Mouse (Mus musculus) midbrain, embryonic 11.5 days (tissue): ENCODE measurements around the gene Gm8165. TPM values are rescaled to one million over a fixed set of nuclear protein-coding genes. Genes with fewer than 3 reads are reported as not detected.
"Not testable (repeated sequence)": the region's sequence is repeated elsewhere in the genome, so short reads cannot be mapped to it uniquely, and the experiment has no call there.

Source experiments
- ATAC-seq: fragments of 200-750 bp; cut with Nextera tagmentation; 2 replicates; pipeline ENCODE4 v1.8.0; 2017; ENCODE audit warnings: moderate TSS enrichment, moderate library complexity; ENCODE audit not compliant: low FRiP score
- DNase-seq: peaks from one replicate; pipeline ENCODE4 v3.0.0; 2015; ENCODE audit warnings: low spot score; ENCODE audit errors: missing footprints
- H3K27ac ChIP-seq: fragments of 300-500 bp; sonication (generic); 2 replicates; pipeline ENCODE4 v1.5.1; 2014; ENCODE audit warnings: low read depth, low read length
- H3K27me3 ChIP-seq: fragments of 300-500 bp; sonication (generic); 2 replicates; pipeline ENCODE4 v1.6.1; 2014; ENCODE audit warnings: mild to moderate bottlenecking, low read length, moderate library complexity, mixed read lengths; ENCODE audit not compliant: control insufficient read depth, insufficient read depth
- H3K36me3 ChIP-seq: fragments of 300-500 bp; sonication (generic); 2 replicates; pipeline ENCODE4 v1.6.1; 2014; ENCODE audit warnings: mild to moderate bottlenecking, low read length, moderate library complexity, mixed read lengths; ENCODE audit not compliant: control insufficient read depth, insufficient read depth
- H3K4me1 ChIP-seq: fragments of 300-500 bp; sonication (generic); 2 replicates; pipeline ENCODE4 v1.6.1; 2014; ENCODE audit warnings: low read length; ENCODE audit not compliant: control insufficient read depth, insufficient read depth
- H3K4me2 ChIP-seq: fragments of 300-500 bp; sonication (generic); 2 replicates; pipeline ENCODE4 v1.6.1; 2014; ENCODE audit warnings: mild to moderate bottlenecking, moderate library complexity
- H3K4me3 ChIP-seq: fragments of 300-500 bp; sonication (generic); 2 replicates; pipeline ENCODE4 v1.5.1; 2014; ENCODE audit warnings: low read depth, low read length
- H3K9ac ChIP-seq: fragments of 300-500 bp; sonication (generic); 2 replicates; pipeline ENCODE4 v1.6.1; 2014; ENCODE audit warnings: low read length
- H3K9me3 ChIP-seq: fragments of 300-500 bp; sonication (generic); 2 replicates; pipeline ENCODE4 v1.6.1; 2016; ENCODE audit warnings: low read length; ENCODE audit not compliant: control insufficient read depth
- WGBS: fragments of 180-500 bp; shearing (Covaris S2); extraction: QIAGEN DNeasy Blood & Tissue Kit; methylation state at CpG from one replicate; pipeline ENCODE4 v1.1.7; 2014; 5-methylcytosine and 5-hydroxymethylcytosine counted together
- polyA plus RNA-seq: library from polyadenylated mRNA; unstranded; fragments of >200 nt; fragmentation: Nextera tagmentation; extraction: Ambion mirVana; gene quantifications from 2 replicates; pipeline ENCODE4 v1.2.1, GENCODE M21; 2014

Gene Gm8165
- not detected in 2 replicates for polyA plus RNA-seq

DNA sequence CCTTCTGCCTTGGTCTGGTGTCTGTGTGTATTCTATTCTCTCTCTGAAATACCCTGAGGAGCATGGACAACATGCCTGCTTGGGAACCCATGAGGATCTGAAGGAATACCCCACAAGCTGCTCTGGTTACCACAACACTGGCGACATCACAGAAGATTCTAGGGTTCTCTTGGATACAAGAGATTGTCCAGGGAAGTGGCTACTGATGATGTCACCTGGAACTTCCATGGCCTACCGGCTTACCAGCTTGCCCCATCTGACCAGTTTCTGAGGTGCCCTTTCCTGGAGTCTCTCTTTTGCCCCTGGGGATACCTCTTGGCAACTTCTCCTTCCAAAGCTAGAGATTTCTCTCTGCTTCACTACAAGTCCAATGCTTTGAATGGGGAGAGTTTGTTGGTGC, at the start of gene Gm8165:
TSS of gene Gm8165 (minus strand) at position 101 of the 400 bp plus-strand sequence.
- not testable (repeated sequence) for H3K9ac ChIP-seq, H3K27ac ChIP-seq, DNase-seq, H3K9me3 ChIP-seq, H3K36me3 ChIP-seq, ATAC-seq, H3K4me3 ChIP-seq, H3K4me1 ChIP-seq, H3K4me2 ChIP-seq, H3K27me3 ChIP-seq
- 83% methylated on average over 1 of the region's 2 CpGs for WGBS

DNA sequence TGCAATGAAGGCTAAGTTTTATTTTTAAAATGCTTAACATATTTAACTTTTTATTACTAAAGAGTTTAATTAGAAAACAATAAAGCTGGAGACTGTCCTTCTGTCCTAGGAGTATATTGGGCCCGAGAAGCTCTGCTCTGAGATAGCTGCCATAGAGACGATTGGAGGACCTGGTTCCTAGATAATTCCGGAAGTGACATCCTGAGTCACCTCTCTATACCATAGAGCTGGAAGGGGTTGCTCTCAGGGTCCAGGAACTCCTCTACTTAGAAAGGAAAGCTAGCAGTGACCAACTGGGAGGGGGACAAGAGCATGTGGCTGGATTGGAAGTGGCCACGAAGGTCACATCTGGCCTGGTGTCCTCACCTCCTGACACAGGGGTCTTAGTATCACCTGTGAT, 20.6 kb upstream of the Gm8165 start, which contains the start of gene Gm7324:
TSS of gene Gm7324 (plus strand) at position 208 of the 400 bp plus-strand sequence.
- not testable (repeated sequence) for H3K27ac ChIP-seq, H3K9ac ChIP-seq, H3K4me1 ChIP-seq, H3K27me3 ChIP-seq, H3K4me2 ChIP-seq, H3K36me3 ChIP-seq, ATAC-seq, DNase-seq, H3K4me3 ChIP-seq, H3K9me3 ChIP-seq
- 90% methylated on average over 4 of the region's 4 CpGs for WGBS

Other genes with a start within 250 kb of the Gm8165 start
- not detected in 2 replicates for gene Gm5799, start 133.6 kb downstream of the Gm8165 start, polyA plus RNA-seq
- not detected in 2 replicates for gene Gm17654, start 98.1 kb downstream of the Gm8165 start, polyA plus RNA-seq
- not detected in 2 replicates for gene Gm10375, start 69.2 kb downstream of the Gm8165 start, polyA plus RNA-seq
- gene Gm7324, start 20.6 kb upstream of the Gm8165 start, polyA plus RNA-seq, result 1.9 and 2.1 TPM in 2 replicates
- gene Gm16506, start 50.3 kb upstream of the Gm8165 start, polyA plus RNA-seq, result not detected in 2 replicates
- gene Gm6526, start 70.7 kb upstream of the Gm8165 start, polyA plus RNA-seq, result not detected in 2 replicates
- not detected in 2 replicates for gene Gm8180, start 107.5 kb upstream of the Gm8165 start, polyA plus RNA-seq
- gene Ear1, start 198.3 kb upstream of the Gm8165 start, polyA plus RNA-seq, result not detected in 2 replicates
- gene Ear10, start 246.4 kb upstream of the Gm8165 start, polyA plus RNA-seq, result not detected in 2 replicates
- gene Gm8113, start 248.2 kb upstream of the Gm8165 start, polyA plus RNA-seq, result 3.8 and 4.0 TPM in 2 replicates